Mouse (Mus musculus): ENCODE data around the gene Cabcoco1. TPM values are rescaled to one million over a fixed set of nuclear protein-coding genes. Genes with fewer than 3 reads are reported as not detected.

Gene Cabcoco1
- 1.8 and 1.9 TPM in 2 replicates for polyA plus RNA-seq (2012; rRNA removed)

- DNase-seq (ENCODE audit: extremely low spot score in 1 of 2, low spot score in 1 of 2), result peak; percentile 48 to 76
Observed at GRCm38 (mm10) chr10:68541139-68541942, at the start of gene Cabcoco1. Gene Cabcoco1, minus strand, starts transcription at chr10:68541896.

- DNase-seq (ENCODE audit: extremely low spot score in 1 of 2, low spot score in 1 of 2), result no peak
Observed at GRCm38 (mm10) chr10:68589530-68590252, 48.0 kb upstream of the Cabcoco1 start.

DNA sequence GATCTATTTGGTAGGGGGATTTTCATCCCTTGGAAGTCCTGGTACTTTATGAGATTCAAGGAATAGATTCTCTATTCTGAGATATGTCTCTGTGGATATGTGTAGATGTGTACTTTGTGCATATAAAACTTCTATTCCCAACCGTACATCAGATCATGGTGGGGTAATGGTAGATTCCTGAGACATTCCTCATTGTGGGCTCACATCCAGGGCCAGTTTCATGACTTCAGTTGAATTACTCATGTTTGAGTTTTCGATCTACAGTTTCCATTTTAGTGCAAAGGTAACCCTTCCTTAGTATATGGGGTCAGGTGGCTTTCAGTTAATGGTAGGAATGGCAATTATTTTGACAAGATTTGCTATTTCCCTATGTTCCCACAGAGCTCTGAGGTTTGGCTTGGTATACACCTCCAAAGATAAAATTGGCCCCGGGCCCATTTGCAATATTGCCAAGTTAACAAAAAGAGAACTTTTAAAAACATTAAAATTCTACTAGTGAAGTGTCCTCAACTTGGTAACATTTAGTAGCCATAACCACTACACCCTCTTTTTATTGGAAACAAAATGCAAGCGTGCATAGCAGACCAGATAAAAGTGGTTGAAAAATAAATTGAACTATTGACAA is 45.8 kb upstream of the Cabcoco1 start:
- no peak for DNase-seq (ENCODE audit: extremely low spot score in 1 of 2, low spot score in 1 of 2)

GRCm38 (mm10) chr10:68577321-68577720 is 35.6 kb upstream of the Cabcoco1 start:
- DNase-seq (ENCODE audit: extremely low spot score in 1 of 2, low spot score in 1 of 2), result no peak

- peak in 1 of 2 experiments; percentile 29 for DNase-seq (ENCODE audit: extremely low spot score in 1 of 2, low spot score in 1 of 2)
Observed at GRCm38 (mm10) chr10:68568172-68568571, 26.5 kb upstream of the Cabcoco1 start.

GRCm38 (mm10) chr10:68562344-68562743 is 20.6 kb upstream of the Cabcoco1 start:
- peak; percentile 29 to 57 for DNase-seq (ENCODE audit: extremely low spot score in 1 of 2, low spot score in 1 of 2)

DNA sequence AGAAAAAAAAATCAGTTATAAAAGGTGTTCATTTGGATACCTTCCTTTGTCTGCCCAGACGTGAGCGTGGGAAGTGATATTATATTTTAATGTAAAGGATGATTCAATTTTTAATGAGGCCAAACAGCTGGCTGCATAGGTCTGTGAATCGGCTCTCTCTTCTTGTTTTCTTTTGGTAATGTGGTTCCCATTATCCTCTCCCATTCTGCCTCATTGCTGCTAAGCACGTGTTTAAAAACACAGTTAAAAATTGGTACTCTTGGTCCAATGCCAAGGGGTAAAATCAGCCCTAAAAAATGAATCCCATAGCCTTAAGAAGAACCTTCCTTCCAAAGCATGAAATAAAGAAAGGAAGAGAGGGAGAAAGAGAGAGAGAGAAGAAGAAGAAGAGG is 17.1 kb upstream of the Cabcoco1 start:
- DNase-seq (ENCODE audit: extremely low spot score in 1 of 2, low spot score in 1 of 2), result no peak

DNA sequence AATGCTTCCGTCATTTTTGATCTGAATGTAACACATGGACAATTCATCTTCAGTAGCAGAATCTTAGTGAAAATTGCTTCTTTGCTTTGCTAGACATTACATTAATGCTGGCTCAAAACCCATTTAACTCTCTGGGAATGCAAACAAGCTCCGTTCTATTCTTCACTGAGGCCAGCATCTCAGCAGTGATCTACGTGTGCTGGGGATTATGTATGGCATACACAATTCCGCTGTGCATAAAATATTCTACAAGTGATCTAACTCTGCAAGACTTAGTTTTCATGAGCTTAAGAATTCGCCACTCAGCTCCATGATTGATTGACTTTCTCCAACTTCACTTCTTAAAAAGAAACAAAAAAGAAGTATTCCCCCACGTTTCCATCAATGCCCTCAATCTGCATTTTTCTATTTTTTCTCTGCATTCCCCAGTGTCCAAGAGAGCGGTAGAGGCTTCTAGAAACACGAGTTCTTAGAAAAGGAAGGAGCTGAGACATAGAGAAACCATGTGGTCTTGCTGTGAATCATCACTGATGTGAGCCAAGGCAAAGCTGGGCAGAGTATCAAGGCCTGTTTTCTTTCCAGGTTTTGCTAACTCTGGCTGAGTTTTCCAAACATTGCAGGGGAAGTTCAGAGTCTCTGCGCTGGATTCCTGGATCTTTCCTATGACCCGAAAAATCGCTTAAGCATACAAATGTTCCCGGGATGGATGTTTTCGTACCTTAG is 16.6 kb upstream of the Cabcoco1 start:
- DNase-seq (ENCODE audit: extremely low spot score in 1 of 2, low spot score in 1 of 2), result peak; percentile 64 to 90

DNA sequence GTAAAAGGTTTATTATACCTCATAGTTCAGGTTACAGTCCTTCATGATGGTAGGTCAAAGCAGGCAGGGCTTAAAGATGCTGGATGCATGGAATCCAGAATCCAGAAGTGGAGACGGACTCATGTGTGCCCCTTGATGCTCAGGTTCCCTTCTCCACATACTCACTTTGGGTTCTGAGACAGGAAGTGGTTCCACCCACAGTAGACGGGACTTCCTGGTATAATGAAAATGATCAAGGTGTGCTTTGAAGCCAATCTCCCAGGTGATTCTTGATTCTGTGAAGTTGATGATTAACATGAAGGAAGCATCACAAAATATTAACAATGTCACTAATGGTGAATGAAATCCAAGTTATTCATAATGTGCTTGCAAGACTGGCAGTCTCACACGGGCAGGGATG is 12.0 kb upstream of the Cabcoco1 start:
- no peak for DNase-seq (ENCODE audit: extremely low spot score in 1 of 2, low spot score in 1 of 2)

GRCm38 (mm10) chr10:68552556-68552955 is 10.9 kb upstream of the Cabcoco1 start:
- no peak for DNase-seq (ENCODE audit: extremely low spot score in 1 of 2, low spot score in 1 of 2)

- no peak for DNase-seq (ENCODE audit: extremely low spot score in 1 of 2, low spot score in 1 of 2)
Observed at GRCm38 (mm10) chr10:68551316-68551715, 9.6 kb upstream of the Cabcoco1 start.

- DNase-seq (ENCODE audit: extremely low spot score in 1 of 2, low spot score in 1 of 2), result no peak
Observed at GRCm38 (mm10) chr10:68550668-68551267, 9.1 kb upstream of the Cabcoco1 start.

GRCm38 (mm10) chr10:68543107-68543506 is 1.4 kb upstream of the Cabcoco1 start:
- no peak for DNase-seq (ENCODE audit: extremely low spot score in 1 of 2, low spot score in 1 of 2)

DNA sequence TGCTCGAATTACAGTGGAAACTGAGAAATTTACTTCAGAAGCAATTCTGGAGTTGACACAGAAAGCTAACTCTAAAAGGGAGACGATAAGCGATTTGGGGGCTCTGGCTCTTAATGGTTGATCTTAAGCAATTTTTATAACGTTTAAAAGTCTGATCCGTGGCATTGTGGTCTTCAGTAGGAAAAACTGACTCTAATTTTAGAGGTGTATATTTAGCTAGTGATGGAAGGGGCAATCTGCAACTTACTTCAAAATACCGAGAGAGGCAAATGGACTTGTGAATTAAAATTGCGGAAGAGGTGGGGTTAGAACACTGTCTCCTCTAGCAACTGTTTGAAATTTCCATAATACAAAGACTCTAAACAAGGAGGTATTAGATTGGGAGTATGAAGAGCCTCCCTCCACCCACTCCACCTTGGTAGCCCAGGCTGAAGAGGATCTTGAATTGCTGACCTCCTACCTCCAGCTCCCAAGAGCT is 286 bp upstream of the Cabcoco1 start:
- DNase-seq (ENCODE audit: extremely low spot score in 1 of 2, low spot score in 1 of 2), result no peak

GRCm38 (mm10) chr10:68540612-68541011 is 1.1 kb downstream of the Cabcoco1 start:
- DNase-seq (ENCODE audit: extremely low spot score in 1 of 2, low spot score in 1 of 2), result peak in 1 of 2 experiments; percentile 23

DNA sequence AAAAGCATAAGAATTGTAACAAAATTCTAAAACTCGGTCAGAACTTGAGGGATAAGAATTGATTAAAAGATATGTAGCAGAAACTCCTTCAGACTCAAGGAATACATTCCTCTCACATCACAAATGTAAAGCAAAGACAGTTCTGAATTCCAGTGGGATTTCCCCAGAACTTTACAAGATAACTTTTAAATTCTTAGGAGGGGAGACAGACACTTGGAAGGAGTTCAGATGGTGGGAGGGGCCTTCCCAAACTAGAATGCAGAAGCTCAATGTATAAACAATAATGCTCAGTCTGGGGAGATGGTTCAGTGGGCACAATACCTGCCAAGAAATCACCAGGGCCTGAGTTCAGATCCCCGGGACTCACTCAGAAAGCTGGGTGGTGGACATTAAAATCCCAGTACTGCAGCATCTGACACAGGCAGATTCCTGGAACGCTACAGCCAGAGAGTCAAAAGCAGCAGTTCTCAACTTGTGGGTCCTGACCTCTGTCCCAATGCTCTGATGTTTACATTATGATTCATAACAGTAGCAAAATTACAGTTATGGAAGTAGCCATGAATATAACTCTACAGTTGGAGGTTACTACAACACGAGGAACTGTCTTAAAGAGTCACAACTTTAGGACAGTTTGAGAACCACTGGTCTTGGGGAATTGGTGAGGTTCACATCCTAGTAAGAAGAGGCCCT is 4.3 kb downstream of the Cabcoco1 start:
- DNase-seq (ENCODE audit: extremely low spot score in 1 of 2, low spot score in 1 of 2), result no peak

- no peak for DNase-seq (ENCODE audit: extremely low spot score in 1 of 2, low spot score in 1 of 2)
Observed at GRCm38 (mm10) chr10:68529364-68530049, 12.2 kb downstream of the Cabcoco1 start.

DNA sequence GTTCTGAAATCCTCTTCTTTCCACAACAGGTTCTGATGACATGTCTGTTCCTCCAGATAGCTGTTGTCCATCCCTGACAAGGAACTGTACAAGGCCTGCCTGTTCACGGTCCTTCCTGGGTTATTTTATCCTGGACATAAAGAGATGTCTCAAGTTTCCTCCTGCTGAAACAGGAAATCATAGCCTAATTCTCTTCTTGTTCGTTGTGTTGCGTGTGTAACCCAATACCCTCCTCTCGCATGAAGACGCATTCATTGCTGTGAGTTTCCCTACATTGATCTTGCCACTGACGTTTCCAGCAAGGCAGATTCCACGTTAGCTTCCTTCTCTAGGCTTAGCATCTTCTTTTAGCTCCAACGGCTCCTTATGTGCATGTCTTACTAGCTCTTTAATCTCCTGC is 12.7 kb downstream of the Cabcoco1 start:
- DNase-seq (ENCODE audit: extremely low spot score in 1 of 2, low spot score in 1 of 2), result no peak

DNA sequence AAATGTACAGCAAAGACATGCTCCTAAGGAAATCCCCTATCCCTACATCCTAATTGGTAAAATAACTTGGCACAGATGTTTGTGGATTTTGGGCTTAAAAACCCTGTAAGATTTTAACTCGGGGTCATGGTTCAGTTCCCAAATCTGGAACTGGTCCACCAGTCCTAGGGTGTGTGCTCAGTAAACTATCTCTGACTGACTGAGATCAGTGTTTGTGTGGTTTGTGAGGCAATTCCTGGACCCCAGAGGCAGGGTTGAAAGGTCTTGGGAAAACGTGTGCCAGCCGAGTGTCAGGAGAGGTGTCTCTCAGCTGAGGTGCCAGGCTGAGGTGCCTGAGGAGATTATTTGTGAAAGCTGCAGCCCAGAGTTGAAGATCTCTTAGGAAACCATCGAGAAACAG is 19.6 kb downstream of the Cabcoco1 start:
- DNase-seq (ENCODE audit: extremely low spot score in 1 of 2, low spot score in 1 of 2), result no peak
